Mouse (Mus musculus): ENCODE measurements around the gene Fam214a. TPM values are rescaled to one million over a fixed set of nuclear protein-coding genes. Genes with fewer than 3 reads are reported as not detected.
A peak's percentile ranks its signal among the peaks of the same experiment; 100 is the strongest.

Gene Fam214a
- total RNA-seq, 4 experiments from 2014 or later, result 42.1 to 49.9 (median 43.5) TPM

GRCm38 (mm10) chr9:74951491-74951890 lies 1.2 kb upstream of the Fam214a start:
- DNase-seq (ENCODE audit: low spot score in 2 of 2), result no peak

- DNase-seq (ENCODE audit: low spot score in 2 of 2), result no peak
Observed at GRCm38 (mm10) chr9:74952106-74952505, 578 bp upstream of the Fam214a start.

- peak; percentile 44 to 46 for DNase-seq (ENCODE audit: low spot score in 2 of 2)
Observed at GRCm38 (mm10) chr9:74953265-74953958, 728 bp downstream of the Fam214a start.

GRCm38 (mm10) chr9:74953959-74954279 lies 1.2 kb downstream of the Fam214a start:
- DNase-seq (ENCODE audit: low spot score in 2 of 2), result no peak

- no peak for DNase-seq (ENCODE audit: low spot score in 2 of 2)
Observed at GRCm38 (mm10) chr9:74954387-74954786, 1.7 kb downstream of the Fam214a start.

GRCm38 (mm10) chr9:74960630-74961029 lies 7.9 kb downstream of the Fam214a start:
- DNase-seq (ENCODE audit: low spot score in 2 of 2), result no peak

- DNase-seq (ENCODE audit: low spot score in 2 of 2), result no peak
Observed at GRCm38 (mm10) chr9:74961073-74961575, 8.4 kb downstream of the Fam214a start.

- no peak for DNase-seq (ENCODE audit: low spot score in 2 of 2)
Observed at GRCm38 (mm10) chr9:74963953-74964352, 11.3 kb downstream of the Fam214a start.

- DNase-seq (ENCODE audit: low spot score in 2 of 2), result no peak
Observed at GRCm38 (mm10) chr9:74964866-74965384, 12.2 kb downstream of the Fam214a start.

- no peak for DNase-seq (ENCODE audit: low spot score in 2 of 2)
Observed at GRCm38 (mm10) chr9:74966200-74966599, 13.5 kb downstream of the Fam214a start.

- DNase-seq (ENCODE audit: low spot score in 2 of 2), result no peak
Observed at GRCm38 (mm10) chr9:74968647-74969428, 16.2 kb downstream of the Fam214a start.

GRCm38 (mm10) chr9:74970591-74970990 lies 17.9 kb downstream of the Fam214a start:
- DNase-seq (ENCODE audit: low spot score in 2 of 2), result no peak

- no peak for DNase-seq (ENCODE audit: low spot score in 2 of 2)
Observed at GRCm38 (mm10) chr9:74971191-74971976, 18.7 kb downstream of the Fam214a start.

GRCm38 (mm10) chr9:74972736-74973135 lies 20.1 kb downstream of the Fam214a start:
- DNase-seq (ENCODE audit: low spot score in 2 of 2), result no peak

GRCm38 (mm10) chr9:74973154-74973553 lies 20.5 kb downstream of the Fam214a start:
- no peak for DNase-seq (ENCODE audit: low spot score in 2 of 2)

GRCm38 (mm10) chr9:74974758-74975157 lies 22.1 kb downstream of the Fam214a start:
- no peak for DNase-seq (ENCODE audit: low spot score in 2 of 2)

GRCm38 (mm10) chr9:74975416-74975815 lies 22.7 kb downstream of the Fam214a start:
- no peak for DNase-seq (ENCODE audit: low spot score in 2 of 2)

GRCm38 (mm10) chr9:74975911-74976563 lies 23.4 kb downstream of the Fam214a start:
- DNase-seq (ENCODE audit: low spot score in 2 of 2), result peak; percentile 81 to 91

GRCm38 (mm10) chr9:74977251-74977650 lies 24.6 kb downstream of the Fam214a start:
- DNase-seq (ENCODE audit: low spot score in 2 of 2), result no peak

- DNase-seq (ENCODE audit: low spot score in 2 of 2), result no peak
Observed at GRCm38 (mm10) chr9:74977962-74978361, 25.3 kb downstream of the Fam214a start.

- no peak for DNase-seq (ENCODE audit: low spot score in 2 of 2)
Observed at GRCm38 (mm10) chr9:74978868-74979267, 26.2 kb downstream of the Fam214a start.

Measured in left cerebral cortex, adult 8-10 months (tissue).